Mouse (Mus musculus) ES-CJ7 (cell line): ENCODE measurements at regions not wholly inside any gene's neighbourhood (a gene's known extent, or its start where the extent isn't known, plus 50 kb on each side); places are given as distances from the start of the nearest gene placed in this dataset.
A peak's percentile ranks its signal among the peaks of the same experiment; 100 is the strongest.

Experiments used
- DNase-seq: peaks from one replicate; pipeline ENCODE4 v3.0.0; 2011; ENCODE audit warnings: low read depth, low spot score

GRCm38 (mm10) chr6:99939382-99939781, 213.2 kb upstream of the Prok2 start:
- DNase-seq = no peak

GRCm38 (mm10) chr6:99938949-99939348, 212.8 kb upstream of the Prok2 start:
- DNase-seq = no peak

- DNase-seq = no peak
Measured at GRCm38 (mm10) chr6:99936716-99937115, 210.5 kb upstream of the Prok2 start.

DNA sequence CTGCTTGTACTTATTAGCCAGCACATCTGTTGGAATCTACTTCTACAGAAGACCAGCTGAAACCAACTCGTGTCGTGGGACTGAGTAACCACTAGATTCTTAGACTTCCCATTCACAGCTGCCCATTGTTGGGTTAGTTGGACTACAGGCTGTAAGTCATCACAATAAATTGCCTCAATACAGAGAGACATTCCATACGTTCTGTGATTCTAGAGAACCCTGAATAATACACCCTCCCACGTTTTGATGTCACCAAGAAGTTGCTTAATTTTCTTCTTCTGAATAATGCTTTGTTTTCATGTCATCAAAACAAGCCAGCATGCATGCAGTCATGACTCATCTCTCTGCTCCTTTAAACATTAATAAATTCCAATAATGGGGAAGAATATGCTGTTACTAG, 209.2 kb upstream of the Prok2 start:
- no peak for DNase-seq

DNA sequence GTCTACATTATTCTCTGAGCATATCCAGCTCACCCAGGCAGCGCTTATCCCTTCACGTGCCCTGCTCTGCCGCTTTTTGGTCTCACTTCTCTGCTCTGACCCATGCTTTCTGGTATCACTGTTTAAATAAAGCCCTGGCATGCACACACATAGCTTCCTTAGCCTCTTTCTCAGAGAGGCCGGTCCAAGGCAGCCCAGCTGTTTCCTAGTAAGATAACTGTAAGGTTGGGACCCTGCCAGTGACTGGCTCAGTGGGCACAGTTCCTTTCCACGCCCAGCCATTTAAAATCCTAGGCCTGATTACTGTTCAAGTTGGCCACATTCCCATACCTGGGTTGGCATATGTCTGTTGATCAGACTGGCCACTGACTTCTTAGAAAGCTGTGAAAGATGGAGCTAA, 208.2 kb upstream of the Prok2 start:
- DNase-seq = no peak

DNA sequence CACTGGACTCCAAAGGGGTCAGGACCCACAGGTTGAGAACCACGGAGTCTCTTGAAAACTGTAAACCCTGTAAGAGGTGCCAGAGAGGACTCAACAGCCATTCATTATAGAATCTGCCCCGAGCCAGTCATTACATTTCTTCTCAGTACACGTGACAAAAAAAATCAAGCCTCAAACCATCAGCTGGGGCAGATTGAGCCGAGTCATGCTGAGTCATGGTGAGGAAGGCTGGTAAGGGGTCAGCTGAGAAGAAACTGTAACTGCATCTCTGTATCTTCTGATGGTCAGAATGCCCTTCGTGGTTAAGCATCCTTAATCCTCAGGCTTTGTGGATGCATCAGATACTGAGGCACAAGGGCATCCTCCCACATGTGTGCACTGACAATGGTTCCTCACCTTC, 207.2 kb upstream of the Prok2 start:
- no peak for DNase-seq

DNA sequence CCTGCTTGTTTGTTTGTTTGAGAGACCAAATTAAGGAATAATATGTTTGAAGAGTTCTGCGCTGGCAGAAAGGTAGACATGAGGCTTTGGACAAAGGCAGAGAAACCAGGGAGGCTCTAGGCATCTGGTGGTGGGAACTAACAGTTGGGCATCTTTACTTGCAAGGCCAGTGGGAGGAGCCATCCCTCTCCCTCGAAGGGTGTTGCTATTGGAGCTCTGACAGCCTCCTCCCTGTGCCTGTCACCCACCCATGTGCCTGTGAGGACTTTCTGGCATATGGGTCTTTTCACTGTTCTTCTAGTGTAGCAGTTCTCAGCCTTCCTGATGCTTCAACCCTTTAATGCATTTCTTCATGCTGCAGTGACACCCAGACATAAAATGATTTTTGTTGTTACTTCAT, 206.7 kb upstream of the Prok2 start:
- no peak for DNase-seq

DNA sequence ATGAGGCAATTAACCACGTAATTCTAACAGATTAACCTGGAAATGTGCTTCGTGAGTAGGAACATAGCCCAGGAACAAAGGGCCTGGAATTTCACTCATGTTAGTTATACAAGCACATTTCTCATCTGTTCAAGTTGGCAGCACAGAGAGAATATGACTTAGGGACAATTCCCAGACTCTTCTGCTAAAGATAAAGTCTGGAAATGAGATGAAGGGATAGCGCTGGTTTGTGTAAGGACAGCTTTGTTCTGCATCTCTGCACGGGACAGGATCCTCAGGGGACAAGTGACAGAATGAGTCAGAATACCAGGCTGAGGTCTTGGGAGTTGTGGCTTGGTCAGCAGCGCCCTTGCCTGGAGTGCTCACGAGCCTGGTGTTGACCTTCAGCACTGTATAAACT, 206.2 kb upstream of the Prok2 start:
- no peak for DNase-seq

- no peak for DNase-seq
Measured at GRCm38 (mm10) chr6:99931588-99931987, 205.4 kb upstream of the Prok2 start.

DNA sequence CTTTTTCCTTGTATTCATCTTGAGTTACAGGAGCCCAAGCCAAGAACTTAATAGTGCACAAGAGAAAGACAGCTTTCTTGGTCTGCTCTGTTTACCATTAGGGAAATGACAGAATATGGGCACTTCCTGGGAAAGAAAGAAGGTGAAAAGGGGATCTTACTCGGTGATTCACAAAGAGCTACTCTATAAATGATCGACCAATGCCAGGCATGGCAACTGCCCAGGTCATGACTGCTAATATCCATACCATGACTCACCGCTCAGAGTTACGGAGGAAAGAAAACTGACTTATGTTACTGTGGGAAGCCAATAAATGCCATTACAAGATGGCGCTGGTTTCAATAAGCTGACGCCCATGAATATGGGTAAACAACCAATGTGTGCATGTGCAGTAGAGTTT, 204.1 kb upstream of the Prok2 start:
- DNase-seq = no peak

- DNase-seq = no peak
Measured at GRCm38 (mm10) chr6:99927933-99928555, 201.9 kb upstream of the Prok2 start.

GRCm38 (mm10) chr6:99924181-99924580, 198.0 kb upstream of the Prok2 start:
- DNase-seq = no peak

DNA sequence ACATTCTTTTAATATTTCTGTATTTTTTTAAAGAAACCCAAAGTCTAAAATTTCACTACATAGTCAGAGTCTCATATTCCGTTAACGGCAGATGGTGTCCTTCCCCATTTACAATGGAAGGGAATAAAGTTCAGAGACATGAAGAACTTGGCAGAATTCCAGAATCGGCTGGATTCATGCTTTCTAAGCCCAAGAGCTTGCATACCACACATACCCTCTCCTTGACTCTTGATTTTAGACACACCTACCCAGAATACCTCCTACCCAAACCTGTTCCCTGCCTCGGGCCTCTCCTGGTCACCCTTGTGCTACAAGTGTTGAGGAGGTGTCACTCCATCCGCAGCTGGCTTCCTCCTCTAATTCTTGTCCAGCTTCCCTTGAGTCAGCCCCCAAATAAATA, 195.8 kb upstream of the Prok2 start:
- DNase-seq = no peak

DNA sequence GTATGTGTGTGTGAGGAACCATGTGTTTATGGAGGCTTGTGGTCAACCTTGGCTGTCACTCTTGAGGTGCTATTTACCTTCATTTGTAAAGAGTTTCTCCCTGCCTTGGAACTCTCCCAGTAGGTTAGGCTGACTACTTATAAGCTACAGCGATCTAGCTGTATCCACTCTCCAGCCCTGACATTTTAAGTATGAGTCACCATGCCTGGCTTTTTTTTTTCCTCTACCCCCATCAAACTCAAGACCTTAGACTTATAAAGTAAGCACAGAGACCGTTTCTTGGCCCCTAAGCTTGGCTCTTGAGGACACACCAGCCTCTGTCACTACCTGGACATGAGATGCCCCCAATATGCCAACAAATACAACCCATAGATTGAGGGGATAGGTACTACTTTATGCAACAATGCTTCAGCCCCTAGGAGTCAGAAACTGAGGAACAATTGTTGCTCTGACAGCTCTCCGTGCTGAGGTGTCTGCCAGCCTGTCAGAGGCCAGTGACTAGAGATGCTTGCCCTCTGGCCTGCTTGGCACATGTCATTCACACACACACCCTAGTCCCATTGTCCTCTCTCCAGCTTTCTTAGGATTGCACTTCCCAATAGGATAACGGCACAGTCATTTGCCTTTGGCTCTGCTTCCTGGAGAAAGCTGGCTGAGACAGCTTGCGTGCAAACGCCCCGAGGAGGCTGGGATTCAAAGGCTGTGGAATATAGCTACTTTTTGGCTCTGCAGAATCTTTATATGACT, 193.8 kb upstream of the Prok2 start:
- no peak for DNase-seq

DNA sequence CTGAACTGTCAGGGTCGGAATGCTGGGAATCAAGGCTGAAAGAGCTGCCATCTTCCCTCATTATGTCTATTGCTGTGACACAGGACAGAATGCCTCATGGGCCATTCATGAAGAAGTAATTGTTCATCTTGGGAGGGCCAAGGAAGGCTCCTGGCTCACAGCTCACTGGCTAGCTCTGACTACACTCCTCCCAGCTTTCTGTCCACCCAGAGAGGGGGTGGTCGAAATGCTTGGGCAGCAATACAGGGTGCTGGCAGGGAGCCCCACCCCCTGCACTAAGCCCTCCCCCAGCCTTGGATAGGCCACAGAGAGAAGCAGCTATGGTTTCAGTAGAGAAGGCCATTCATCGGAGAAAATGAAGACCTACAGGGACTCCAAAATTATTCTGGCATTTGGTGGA, 192.2 kb upstream of the Prok2 start:
- no peak for DNase-seq

- no peak for DNase-seq
Measured at GRCm38 (mm10) chr6:99909921-99910320, 183.7 kb upstream of the Prok2 start.

- no peak for DNase-seq
Measured at GRCm38 (mm10) chr6:99909459-99909858, 183.3 kb upstream of the Prok2 start.

DNA sequence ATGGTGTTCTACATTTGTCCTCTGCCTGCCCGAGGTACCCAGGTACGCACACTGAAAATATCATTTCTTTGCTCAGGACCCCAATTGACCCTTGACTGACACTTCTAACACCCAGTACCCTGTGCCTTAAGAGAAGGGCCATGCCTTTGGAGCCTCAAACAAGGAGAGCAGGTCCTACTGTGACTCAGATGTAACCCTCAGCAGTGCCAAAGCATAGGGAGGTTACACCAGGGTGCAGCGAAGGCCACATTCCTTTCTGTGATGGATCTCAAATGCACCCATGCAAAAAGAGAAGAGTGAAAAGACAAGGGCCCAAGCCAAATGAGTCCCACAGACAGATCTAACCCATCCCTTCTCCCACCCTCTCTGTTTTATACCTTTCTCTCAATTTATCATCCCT, 181.9 kb upstream of the Prok2 start:
- DNase-seq = no peak

- DNase-seq = no peak
Measured at GRCm38 (mm10) chr6:99905194-99905593, 179.0 kb upstream of the Prok2 start.

DNA sequence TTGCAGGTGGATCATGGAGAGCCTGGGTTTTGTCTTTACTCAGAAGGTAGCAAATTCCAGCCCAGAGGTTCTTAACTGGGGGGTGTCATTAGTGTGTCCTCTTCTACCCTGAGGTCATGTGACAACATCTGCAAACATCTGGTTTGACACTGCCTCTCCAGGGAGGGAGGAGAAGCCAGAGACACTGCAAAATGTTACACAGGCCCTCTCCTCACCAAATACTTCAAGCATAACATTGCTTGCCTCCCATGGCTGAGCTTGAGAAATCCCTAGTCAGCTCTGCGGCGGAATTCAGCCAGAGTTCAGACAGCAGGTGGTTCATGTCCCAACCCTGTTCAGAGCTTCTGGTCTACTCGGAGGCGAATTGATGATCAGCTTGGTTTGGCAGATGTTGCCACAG, 178.4 kb upstream of the Prok2 start:
- DNase-seq = no peak

GRCm38 (mm10) chr6:99904044-99904443, 177.9 kb upstream of the Prok2 start:
- peak; percentile 37 for DNase-seq

DNA sequence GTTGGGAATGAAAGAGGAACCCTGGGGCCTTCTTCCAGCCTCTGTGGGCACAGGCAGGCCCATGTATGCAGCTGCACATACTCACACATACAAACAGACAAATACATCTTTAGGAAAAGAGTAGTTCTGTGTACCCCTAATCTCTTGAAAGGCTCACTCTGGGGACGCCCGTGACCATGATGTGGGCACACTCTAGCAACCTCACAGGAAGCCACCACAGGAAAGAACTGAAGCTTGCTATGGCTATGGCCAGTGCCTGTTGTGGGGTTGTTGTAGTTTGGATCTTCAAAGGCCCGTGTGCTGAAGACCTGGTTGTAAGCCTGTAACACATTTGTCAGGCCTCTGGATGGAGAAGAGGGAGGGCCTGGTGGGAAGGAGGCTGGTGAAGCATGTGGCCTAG, 175.4 kb upstream of the Prok2 start:
- no peak for DNase-seq

DNA sequence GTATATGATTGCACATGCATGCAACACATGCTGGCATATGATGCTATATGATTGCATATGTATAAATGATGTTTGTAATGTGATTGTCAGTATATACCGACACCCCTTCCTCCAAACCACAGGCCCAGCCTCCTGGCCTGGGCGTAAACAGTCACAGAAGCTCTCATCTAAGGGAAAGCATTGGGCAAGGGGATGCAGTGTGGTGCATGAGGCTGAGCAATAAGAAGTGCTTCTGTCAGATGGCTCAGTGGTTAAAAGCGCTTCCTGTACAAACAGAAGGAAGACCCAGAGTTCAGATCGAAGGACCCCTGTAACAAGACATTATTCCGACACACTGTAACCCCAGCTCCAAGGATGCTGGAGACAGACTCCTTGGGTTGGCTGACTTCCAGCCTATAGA, 175.0 kb upstream of the Prok2 start:
- DNase-seq = no peak

- DNase-seq = no peak
Measured at GRCm38 (mm10) chr6:99899704-99900103, 173.5 kb upstream of the Prok2 start.
